Mouse (Mus musculus): ENCODE results near the gene Chmp4b. TPM values are rescaled to one million over a fixed set of nuclear protein-coding genes. Genes with fewer than 3 reads are reported as not detected.
A peak's percentile ranks its signal among the peaks of the same experiment; 100 is the strongest.

Chmp4b gene
- polyA plus RNA-seq, 1 experiment from 2014 or later = 40.0 TPM

GRCm38 (mm10) chr2:154670106-154670505 is 18.6 kb downstream of the Chmp4b start:
- Histone ChIP-seq H3K27ac (no peak overlapping the region), H3K9ac (no peak overlapping the region), H3K36me3 (no peaks in the 10 kb centered on the region), H3K9me3 (no peaks in the 10 kb centered on the region), H3K4me1 (no peaks in the 10 kb centered on the region), H3K4me3 (replicated peaks) (no peak overlapping the region), H3K4me2 (no peak overlapping the region), H3K27me3 (replicated peaks) (no peaks in the 10 kb centered on the region)
- ATAC-seq (ENCODE audit: insufficient read depth, low FRiP score, low read depth) = no peak
- 77% methylated on average over 4 of the region's 4 CpGs for WGBS

GRCm38 (mm10) chr2:154670741-154671140 is 19.2 kb downstream of the Chmp4b start:
- H3K27ac ChIP-seq = no peak overlapping the region
- no peaks in the 10 kb centered on the region for H3K36me3 ChIP-seq
- H3K4me3 ChIP-seq (replicated peaks) = no peak overlapping the region
- no peaks in the 10 kb centered on the region for H3K4me1 ChIP-seq
- no peaks in the 10 kb centered on the region for H3K9me3 ChIP-seq
- no peak overlapping the region for H3K4me2 ChIP-seq
- no peak overlapping the region for H3K9ac ChIP-seq
- H3K27me3 ChIP-seq (replicated peaks) = no peaks in the 10 kb centered on the region
- 85% methylated on average over 4 of the region's 4 CpGs for WGBS
- no peak for ATAC-seq (ENCODE audit: insufficient read depth, low FRiP score, low read depth)

- Histone ChIP-seq H3K4me3 (replicated peaks) (no peak overlapping the region), H3K9ac (no peak overlapping the region), H3K4me1 (peaks cover 14% of the 10 kb centered on the region), H3K27ac (0 out of 2 replicates have a peak overlapping the region, but pooled peaks have one; percentile 13), H3K36me3 (no peaks in the 10 kb centered on the region), H3K4me2 (no peak overlapping the region), H3K27me3 (replicated peaks) (no peaks in the 10 kb centered on the region), H3K9me3 (no peaks in the 10 kb centered on the region)
- no peak for ATAC-seq (ENCODE audit: insufficient read depth, low FRiP score, low read depth)
- 70% methylated on average over 4 of the region's 4 CpGs for WGBS
Measured at GRCm38 (mm10) chr2:154674008-154674407, 22.5 kb downstream of the Chmp4b start.

GRCm38 (mm10) chr2:154676653-154677609 is 25.4 kb downstream of the Chmp4b start:
- Histone ChIP-seq H3K9me3 (no peaks in the 10 kb centered on the region), H3K4me3 (replicated peaks) (peak overlapping the region; percentile 10; the same call in 1 of the 2 replicates), H3K4me1 (peaks cover 17% of the 10 kb centered on the region), H3K27me3 (replicated peaks) (no peaks in the 10 kb centered on the region), H3K27ac (peak overlapping the region; percentile 93), H3K36me3 (no peaks in the 10 kb centered on the region), H3K4me2 (peak overlapping the region; percentile 42), H3K9ac (peak overlapping the region; percentile 32; the same call in 1 of the 2 replicates)
- WGBS = 58% methylated on average over 19 of the region's 19 CpGs
- ATAC-seq (ENCODE audit: insufficient read depth, low FRiP score, low read depth) = peak; percentile 56; the same call in 1 of the 2 replicates

GRCm38 (mm10) chr2:154677651-154678139 is 26.2 kb downstream of the Chmp4b start:
- ATAC-seq (ENCODE audit: insufficient read depth, low FRiP score, low read depth) = peak; percentile 67; the same call in 1 of the 2 replicates
- Histone ChIP-seq H3K36me3 (no peaks in the 10 kb centered on the region), H3K27me3 (replicated peaks) (no peaks in the 10 kb centered on the region), H3K4me2 (peak overlapping the region; percentile 42), H3K4me1 (peaks cover 17% of the 10 kb centered on the region), H3K27ac (peak overlapping the region; percentile 93), H3K9me3 (no peaks in the 10 kb centered on the region), H3K4me3 (replicated peaks) (peak overlapping the region; percentile 10; the same call in 1 of the 2 replicates), H3K9ac (peak overlapping the region; percentile 32; the same call in 1 of the 2 replicates)
- WGBS = 22% methylated on average over 10 of the region's 10 CpGs

GRCm38 (mm10) chr2:154678995-154679394 is 27.5 kb downstream of the Chmp4b start:
- H3K9me3 ChIP-seq = no peaks in the 10 kb centered on the region

GRCm38 (mm10) chr2:154680337-154680736 is 28.8 kb downstream of the Chmp4b start:
- no peaks in the 10 kb centered on the region for H3K36me3 ChIP-seq
- no peak overlapping the region for H3K9ac ChIP-seq
- 74% methylated on average over 2 of the region's 2 CpGs for WGBS
- H3K27me3 ChIP-seq (replicated peaks) = no peaks in the 10 kb centered on the region
- peaks cover 17% of the 10 kb centered on the region for H3K4me1 ChIP-seq
- H3K9me3 ChIP-seq = no peaks in the 10 kb centered on the region
- no peak for ATAC-seq (ENCODE audit: insufficient read depth, low FRiP score, low read depth)
- no peak overlapping the region for H3K4me2 ChIP-seq
- H3K4me3 ChIP-seq (replicated peaks) = no peak overlapping the region
- H3K27ac ChIP-seq = no peak overlapping the region

More at GRCm38 (mm10) chr2:154678995-154679394, 27.5 kb downstream of the Chmp4b start:
- Histone ChIP-seq H3K4me1 (peaks cover 17% of the 10 kb centered on the region), H3K36me3 (no peaks in the 10 kb centered on the region), H3K4me2 (no peak overlapping the region), H3K9ac (no peak overlapping the region), H3K27ac (no peak overlapping the region), H3K4me3 (replicated peaks) (no peak overlapping the region), H3K27me3 (replicated peaks) (no peaks in the 10 kb centered on the region)
- WGBS = 62% methylated on average over 3 of the region's 3 CpGs
- ATAC-seq (ENCODE audit: insufficient read depth, low FRiP score, low read depth) = no peak

- Histone ChIP-seq H3K4me1 (peaks cover 20% of the 10 kb centered on the region), H3K27me3 (replicated peaks) (no peaks in the 10 kb centered on the region), H3K9me3 (no peaks in the 10 kb centered on the region), H3K36me3 (no peaks in the 10 kb centered on the region), H3K4me2 (no peak overlapping the region), H3K4me3 (replicated peaks) (no peak overlapping the region), H3K27ac (no peak overlapping the region), H3K9ac (no peak overlapping the region)
- ATAC-seq (ENCODE audit: insufficient read depth, low FRiP score, low read depth) = no peak
- 91% methylated on average over 6 of the region's 6 CpGs for WGBS
Measured at GRCm38 (mm10) chr2:154680941-154681340, 29.4 kb downstream of the Chmp4b start.

GRCm38 (mm10) chr2:154682712-154683111 is 31.2 kb downstream of the Chmp4b start:
- Histone ChIP-seq H3K4me2 (no peak overlapping the region), H3K9ac (no peak overlapping the region), H3K4me1 (peaks cover 14% of the 10 kb centered on the region), H3K27me3 (replicated peaks) (no peaks in the 10 kb centered on the region), H3K4me3 (replicated peaks) (no peak overlapping the region), H3K36me3 (no peaks in the 10 kb centered on the region), H3K27ac (no peak overlapping the region), H3K9me3 (no peaks in the 10 kb centered on the region)
- 32% methylated on average over 1 of the region's 1 CpGs for WGBS
- ATAC-seq (ENCODE audit: insufficient read depth, low FRiP score, low read depth) = no peak

GRCm38 (mm10) chr2:154684901-154685470 is 33.5 kb downstream of the Chmp4b start:
- Histone ChIP-seq H3K27ac (no peak overlapping the region), H3K9ac (no peak overlapping the region), H3K4me1 (peaks cover 7% of the 10 kb centered on the region; the same call in 1 of the 2 replicates), H3K27me3 (replicated peaks) (no peaks in the 10 kb centered on the region), H3K4me2 (no peak overlapping the region), H3K4me3 (replicated peaks) (no peak overlapping the region), H3K36me3 (peaks cover 8% of the 10 kb centered on the region), H3K9me3 (no peaks in the 10 kb centered on the region)
- 94% methylated on average over 7 of the region's 7 CpGs for WGBS
- no peak for ATAC-seq (ENCODE audit: insufficient read depth, low FRiP score, low read depth)

- ATAC-seq (ENCODE audit: insufficient read depth, low FRiP score, low read depth) = no peak
- Histone ChIP-seq H3K4me3 (replicated peaks) (no peak overlapping the region), H3K27me3 (replicated peaks) (no peaks in the 10 kb centered on the region), H3K4me1 (peaks cover 7% of the 10 kb centered on the region; the same call in 1 of the 2 replicates), H3K36me3 (peaks cover 16% of the 10 kb centered on the region), H3K27ac (no peak overlapping the region), H3K9me3 (no peaks in the 10 kb centered on the region), H3K4me2 (no peak overlapping the region), H3K9ac (no peak overlapping the region)
- 70% methylated on average over 3 of the region's 3 CpGs for WGBS
Measured at GRCm38 (mm10) chr2:154685772-154686171, 34.3 kb downstream of the Chmp4b start.

GRCm38 (mm10) chr2:154686819-154687218 is 35.3 kb downstream of the Chmp4b start:
- Histone ChIP-seq H3K9ac (no peak overlapping the region), H3K27ac (no peak overlapping the region), H3K4me1 (peaks cover 7% of the 10 kb centered on the region; the same call in 1 of the 2 replicates), H3K9me3 (no peaks in the 10 kb centered on the region), H3K4me2 (no peak overlapping the region), H3K36me3 (peaks cover 22% of the 10 kb centered on the region), H3K27me3 (replicated peaks) (no peaks in the 10 kb centered on the region), H3K4me3 (replicated peaks) (no peak overlapping the region)
- no peak for ATAC-seq (ENCODE audit: insufficient read depth, low FRiP score, low read depth)
- 89% methylated on average over 3 of the region's 3 CpGs for WGBS

Measured in stomach, embryonic 15.5 days (tissue).